Mouse (Mus musculus): ENCODE measurements at regions not wholly inside any gene's neighbourhood (a gene's known extent, or its start where the extent isn't known, plus 50 kb on each side); places are given as distances from the start of the nearest gene placed in this dataset.
"Not testable (repeated sequence)": the region's sequence is repeated elsewhere in the genome, so short reads cannot be mapped to it uniquely, and the experiment has no call there.

GRCm38 (mm10) chr3:118194754-118195153 lies 326.0 kb upstream of the Snx7 start:
- DNase-seq (ENCODE audit: low spot score in 2 of 2) = no peak

- no peak for DNase-seq (ENCODE audit: low spot score in 2 of 2)
Observed at GRCm38 (mm10) chr3:118189382-118189781, 320.6 kb upstream of the Snx7 start.

GRCm38 (mm10) chr3:118177446-118177845 lies 308.7 kb upstream of the Snx7 start:
- DNase-seq (ENCODE audit: low spot score in 2 of 2) = no peak

GRCm38 (mm10) chr3:118162916-118163315 lies 294.2 kb upstream of the Snx7 start:
- DNase-seq (ENCODE audit: low spot score in 2 of 2) = no peak

- DNase-seq (ENCODE audit: low spot score in 2 of 2) = no peak
Observed at GRCm38 (mm10) chr3:118144788-118145187, 276.1 kb upstream of the Snx7 start.

- no peak for DNase-seq (ENCODE audit: low spot score in 2 of 2)
Observed at GRCm38 (mm10) chr3:118141731-118142130, 273.0 kb upstream of the Snx7 start.

GRCm38 (mm10) chr3:118140108-118140507 lies 271.4 kb upstream of the Snx7 start:
- DNase-seq (ENCODE audit: low spot score in 2 of 2) = no peak

GRCm38 (mm10) chr3:118128349-118128748 lies 259.6 kb upstream of the Snx7 start:
- not testable (repeated sequence) for DNase-seq (ENCODE audit: low spot score in 2 of 2)

GRCm38 (mm10) chr3:118102635-118103034 lies 233.9 kb upstream of the Snx7 start:
- no peak for DNase-seq (ENCODE audit: low spot score in 2 of 2)

- DNase-seq (ENCODE audit: low spot score in 2 of 2) = no peak
Observed at GRCm38 (mm10) chr3:118084508-118084907, 215.8 kb upstream of the Snx7 start.

GRCm38 (mm10) chr3:118072363-118072762 lies 203.6 kb upstream of the Snx7 start:
- DNase-seq (ENCODE audit: low spot score in 2 of 2) = no peak

GRCm38 (mm10) chr3:118070129-118070528 lies 201.4 kb upstream of the Snx7 start:
- DNase-seq (ENCODE audit: low spot score in 2 of 2) = no peak

- DNase-seq (ENCODE audit: low spot score in 2 of 2) = no peak
Observed at GRCm38 (mm10) chr3:118063679-118064078, 194.9 kb upstream of the Snx7 start.

GRCm38 (mm10) chr3:118062569-118062968 lies 193.8 kb upstream of the Snx7 start:
- DNase-seq (ENCODE audit: low spot score in 2 of 2) = no peak

- peak in 1 of 2 experiments; percentile 10 for DNase-seq (ENCODE audit: low spot score in 2 of 2)
Observed at GRCm38 (mm10) chr3:118047016-118047415, 178.3 kb upstream of the Snx7 start.

GRCm38 (mm10) chr3:118046536-118046935 lies 177.8 kb upstream of the Snx7 start:
- DNase-seq (ENCODE audit: low spot score in 2 of 2) = no peak

- peak in 1 of 2 experiments; percentile 26 for DNase-seq (ENCODE audit: low spot score in 2 of 2)
Observed at GRCm38 (mm10) chr3:118036501-118036900, 167.8 kb upstream of the Snx7 start.

- no peak for DNase-seq (ENCODE audit: low spot score in 2 of 2)
Observed at GRCm38 (mm10) chr3:117995401-117995800, 126.7 kb upstream of the Snx7 start.

- DNase-seq (ENCODE audit: low spot score in 2 of 2) = no peak
Observed at GRCm38 (mm10) chr3:117994110-117994509, 125.4 kb upstream of the Snx7 start.

- DNase-seq (ENCODE audit: low spot score in 2 of 2) = peak in 1 of 2 experiments; percentile 31
Observed at GRCm38 (mm10) chr3:117990561-117990960, 121.8 kb upstream of the Snx7 start.

- no peak for DNase-seq (ENCODE audit: low spot score in 2 of 2)
Observed at GRCm38 (mm10) chr3:117988443-117988842, 119.7 kb upstream of the Snx7 start.

- peak in 1 of 2 experiments; percentile 10 for DNase-seq (ENCODE audit: low spot score in 2 of 2)
Observed at GRCm38 (mm10) chr3:117975638-117976037, 106.9 kb upstream of the Snx7 start.

GRCm38 (mm10) chr3:117968805-117969204 lies 100.1 kb upstream of the Snx7 start:
- peak in 1 of 2 experiments; percentile 3 for DNase-seq (ENCODE audit: low spot score in 2 of 2)

- peak; percentile 17 to 18 for DNase-seq (ENCODE audit: low spot score in 2 of 2)
Observed at GRCm38 (mm10) chr3:117938426-117938825, 69.7 kb upstream of the Snx7 start.

All from left cerebral cortex, adult 9 months (tissue).